Mouse (Mus musculus) forebrain, embryonic 11.5 days (tissue): ENCODE measurements at regions not wholly inside any gene's neighbourhood (a gene's known extent, or its start where the extent isn't known, plus 50 kb on each side); places are given as distances from the start of the nearest gene placed in this dataset.

Source experiments
- ATAC-seq: fragments of 200-750 bp; cut with Nextera tagmentation; replicated peaks from 2 replicates; pipeline ENCODE4 v1.8.0; 2017; ENCODE audit warnings: moderate TSS enrichment; ENCODE audit not compliant: low FRiP score
- DNase-seq: peaks from one replicate; pipeline ENCODE4 v3.0.0-alpha.2; 2017; ENCODE audit warnings: low spot score
- H3K27ac ChIP-seq: fragments of 300-500 bp; sonication (generic); 2 replicates; pipeline ENCODE4 v1.5.1; 2014; ENCODE audit warnings: low read depth, low read length
- H3K27me3 ChIP-seq: fragments of 300-500 bp; sonication (generic); 2 replicates; pipeline ENCODE4 v1.6.1; 2014; ENCODE audit warnings: mild to moderate bottlenecking, low read length, mixed read lengths; ENCODE audit not compliant: control insufficient read depth, insufficient read depth
- H3K36me3 ChIP-seq: fragments of 300-500 bp; sonication (generic); 2 replicates; pipeline ENCODE4 v1.6.1; 2014; ENCODE audit warnings: mild to moderate bottlenecking, low read length, moderate library complexity, mixed read lengths; ENCODE audit not compliant: control insufficient read depth, insufficient read depth
- H3K4me1 ChIP-seq: fragments of 300-500 bp; sonication (generic); replicated peaks from 2 replicates; pipeline ENCODE4 v1.6.1; 2014; ENCODE audit warnings: low read length, mixed read lengths; ENCODE audit not compliant: control insufficient read depth, insufficient read depth
- H3K4me2 ChIP-seq: fragments of 300-500 bp; sonication (generic); 2 replicates; pipeline ENCODE4 v1.6.1; 2014; ENCODE audit warnings: low read depth, mild to moderate bottlenecking, low read length, moderate library complexity, mixed read lengths; ENCODE audit not compliant: severe bottlenecking
- H3K4me3 ChIP-seq: fragments of 300-500 bp; sonication (generic); 2 replicates; pipeline ENCODE4 v1.5.1; 2014; ENCODE audit warnings: low read depth, low read length
- H3K9ac ChIP-seq: fragments of 300-500 bp; sonication (generic); 2 replicates; pipeline ENCODE4 v1.6.1; 2014; ENCODE audit warnings: low read length
- H3K9me3 ChIP-seq: fragments of 300-500 bp; sonication (generic); 2 replicates; pipeline ENCODE4 v1.6.1; 2016; ENCODE audit warnings: low read length, mixed read lengths; ENCODE audit not compliant: control insufficient read depth
- WGBS: fragments of 180-500 bp; shearing (Covaris S2); extraction: QIAGEN DNeasy Blood & Tissue Kit; methylation state at CpG from one replicate; pipeline ENCODE4 v1.1.7; 2014; 5-methylcytosine and 5-hydroxymethylcytosine counted together

DNA sequence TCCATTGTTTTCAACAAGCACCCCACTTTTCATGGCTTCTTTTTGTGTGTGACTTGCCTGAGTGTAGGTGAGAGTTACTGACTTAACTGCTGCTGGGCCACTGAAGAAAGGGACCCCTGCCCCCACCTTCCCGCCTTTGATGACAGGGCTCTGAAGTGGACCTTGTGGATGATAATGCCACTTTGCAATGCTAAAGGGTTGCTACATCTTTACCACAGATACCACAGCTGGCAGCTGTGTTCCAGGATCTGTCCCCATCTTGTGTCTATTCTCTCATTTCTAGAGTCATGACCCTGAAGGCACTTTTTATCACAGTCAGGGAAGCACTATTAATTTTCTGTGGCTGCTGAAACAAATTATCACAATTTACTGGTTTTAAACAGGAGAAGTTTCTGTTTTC, 163.9 kb upstream of the Pik3r1 start:
- Histone ChIP-seq H3K4me1 (no peaks in the 10 kb centered on the region), H3K4me2 (no peak overlapping the region), H3K27me3 (no peaks in the 10 kb centered on the region), H3K36me3 (no peaks in the 10 kb centered on the region), H3K9ac (no peak overlapping the region), H3K9me3 (no peaks in the 10 kb centered on the region), H3K4me3 (no peak overlapping the region), H3K27ac (no peak overlapping the region)
- ATAC-seq (no peak), DNase-seq (no peak)
- WGBS = 83% methylated on average over 1 of the region's 1 CpGs

DNA sequence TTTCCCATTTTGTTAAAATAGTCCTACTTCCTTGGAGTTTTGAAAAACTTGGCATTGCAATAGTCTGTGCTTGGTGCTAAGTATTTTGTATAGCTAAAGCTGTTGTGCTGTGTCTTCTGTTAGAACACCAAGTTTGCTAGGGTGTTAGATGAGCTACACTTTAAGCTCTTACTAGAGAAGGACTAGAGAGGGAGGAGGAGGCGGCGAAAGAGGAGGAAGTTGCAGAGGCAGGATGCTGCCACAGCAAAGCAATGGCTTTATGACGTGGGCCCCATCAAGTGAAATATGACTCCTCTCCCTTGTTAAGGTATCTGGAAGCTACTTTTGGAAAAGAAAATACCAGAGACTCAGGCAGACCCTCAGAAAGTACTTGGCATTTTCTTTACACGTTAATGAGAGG, 167.8 kb upstream of the Pik3r1 start:
- Histone ChIP-seq H3K4me2 (no peak overlapping the region), H3K9me3 (no peaks in the 10 kb centered on the region), H3K4me1 (no peaks in the 10 kb centered on the region), H3K27me3 (no peaks in the 10 kb centered on the region), H3K9ac (no peak overlapping the region), H3K36me3 (no peaks in the 10 kb centered on the region), H3K4me3 (no peak overlapping the region), H3K27ac (no peak overlapping the region)
- ATAC-seq (no peak), DNase-seq (no peak)
- 59% methylated on average over 4 of the region's 4 CpGs for WGBS

DNA sequence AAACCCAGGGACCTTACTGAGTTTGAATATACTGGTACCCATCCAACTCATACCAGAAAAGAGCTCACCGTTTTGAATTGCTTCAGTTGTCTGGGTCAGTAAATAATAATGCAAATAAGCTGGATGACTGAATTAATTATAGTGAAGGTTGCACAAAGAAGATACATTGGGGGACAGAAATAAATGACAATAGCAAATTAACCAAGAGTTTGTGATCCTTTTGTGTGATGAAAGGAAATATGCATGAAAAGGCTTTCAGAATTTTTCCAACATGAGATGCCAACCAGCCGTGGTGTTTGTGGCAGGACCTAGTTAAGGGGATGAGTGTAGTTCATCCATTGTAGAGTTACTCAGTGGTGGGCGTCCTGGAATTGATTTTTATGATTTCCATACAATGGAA, 186.5 kb upstream of the Pik3r1 start:
- 62% methylated on average over 3 of the region's 3 CpGs for whole genome bisulfite sequencing
- no peaks in the 10 kb centered on the region for H3K27me3 ChIP-seq
- H3K4me3 ChIP-seq = no peak overlapping the region
- no peaks in the 10 kb centered on the region for H3K4me1 ChIP-seq
- ATAC-seq (no peak), DNase-seq (no peak)
- H3K9ac ChIP-seq = no peak overlapping the region
- no peak overlapping the region for H3K4me2 ChIP-seq
- no peak overlapping the region for H3K27ac ChIP-seq
- H3K36me3 ChIP-seq = no peaks in the 10 kb centered on the region
- H3K9me3 ChIP-seq = no peaks in the 10 kb centered on the region

DNA sequence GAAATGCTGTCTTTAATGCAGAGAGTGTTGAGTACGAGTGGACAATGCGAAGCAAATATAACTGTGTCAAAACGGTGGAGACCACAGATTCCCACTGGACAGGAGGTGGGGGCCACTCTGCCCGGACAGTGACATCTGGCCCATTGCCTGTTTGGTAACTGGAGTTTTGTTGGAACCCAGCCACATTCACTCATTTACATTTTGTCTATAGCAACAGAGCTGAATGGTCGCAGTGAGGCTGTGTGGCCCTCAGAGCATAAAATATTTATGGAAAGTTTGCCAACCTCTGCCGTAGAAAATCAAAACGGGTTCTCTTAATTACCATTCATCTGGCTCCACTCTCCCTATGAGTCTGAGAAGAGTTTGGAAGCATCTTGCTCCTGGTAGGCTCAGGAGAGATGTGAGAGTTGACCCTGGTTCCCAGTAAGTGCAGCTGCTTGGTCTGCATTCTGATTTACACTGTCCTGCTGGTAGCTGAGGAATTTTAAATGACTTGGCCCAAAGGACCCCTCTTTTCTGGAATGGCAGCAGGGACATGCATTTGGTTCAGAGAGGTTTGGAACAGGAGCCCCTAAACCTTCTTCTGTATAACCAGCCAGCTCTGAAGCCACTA, 187.9 kb upstream of the Pik3r1 start:
- Histone ChIP-seq H3K4me2 (no peak overlapping the region), H3K27ac (no peak overlapping the region), H3K4me1 (no peaks in the 10 kb centered on the region), H3K27me3 (no peaks in the 10 kb centered on the region), H3K4me3 (no peak overlapping the region), H3K9me3 (no peaks in the 10 kb centered on the region), H3K9ac (no peak overlapping the region), H3K36me3 (no peaks in the 10 kb centered on the region)
- no peak for ATAC-seq
- no peak for DNase-seq
- 86% methylated on average over 7 of the region's 7 CpGs for WGBS

DNA sequence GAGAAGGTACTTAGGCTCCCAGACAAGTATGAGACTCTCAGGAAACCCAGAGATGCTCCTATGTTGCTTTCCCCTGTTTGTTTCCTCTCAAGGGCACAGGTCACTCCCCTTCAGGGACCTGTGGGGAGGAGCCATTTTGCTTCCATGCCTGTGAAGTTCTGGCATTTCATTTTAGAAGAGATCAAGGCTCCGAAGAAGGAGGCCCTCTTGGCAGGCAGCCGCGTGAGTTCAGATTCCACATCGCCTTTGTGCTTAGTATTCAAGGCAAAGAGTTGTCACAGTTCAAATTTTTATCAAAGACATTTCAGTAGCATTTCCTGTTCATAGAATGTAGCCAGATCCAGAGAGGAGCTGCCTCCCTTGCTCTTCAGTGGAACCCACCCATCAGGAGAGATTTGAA, 189.8 kb upstream of the Pik3r1 start:
- WGBS = 90% methylated on average over 4 of the region's 4 CpGs
- DNase-seq (no peak), ATAC-seq (no peak)
- Histone ChIP-seq H3K4me1 (no peaks in the 10 kb centered on the region), H3K4me3 (no peak overlapping the region), H3K27ac (no peak overlapping the region), H3K9ac (no peak overlapping the region), H3K36me3 (no peaks in the 10 kb centered on the region), H3K4me2 (no peak overlapping the region), H3K27me3 (no peaks in the 10 kb centered on the region), H3K9me3 (no peaks in the 10 kb centered on the region)

DNA sequence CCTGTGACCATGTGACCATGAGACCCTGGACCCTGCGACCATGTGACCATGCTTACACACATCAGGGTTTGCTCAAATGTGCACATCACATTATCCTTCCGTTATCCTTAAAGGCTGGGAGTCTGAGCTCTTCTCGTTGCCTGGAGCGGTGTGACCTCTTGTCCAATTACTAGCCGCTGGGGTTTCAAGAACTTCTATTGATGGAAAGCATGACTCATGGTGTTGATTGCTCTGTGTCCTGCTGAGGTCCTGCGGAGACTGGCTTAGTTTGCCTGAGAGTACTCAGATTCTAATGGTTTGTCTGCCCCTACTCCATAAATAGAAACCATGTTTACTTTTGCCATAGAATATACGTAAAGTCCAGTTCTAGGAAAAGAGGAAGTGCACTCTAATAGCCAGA, 197.5 kb upstream of the Pik3r1 start:
- WGBS = 88% methylated on average over 7 of the region's 7 CpGs
- Histone ChIP-seq H3K4me1 (no peaks in the 10 kb centered on the region), H3K27ac (no peak overlapping the region), H3K4me3 (no peak overlapping the region), H3K27me3 (no peaks in the 10 kb centered on the region), H3K4me2 (no peak overlapping the region), H3K9me3 (no peaks in the 10 kb centered on the region), H3K9ac (no peak overlapping the region), H3K36me3 (no peaks in the 10 kb centered on the region)
- DNase-seq = no peak
- ATAC-seq = no peak

DNA sequence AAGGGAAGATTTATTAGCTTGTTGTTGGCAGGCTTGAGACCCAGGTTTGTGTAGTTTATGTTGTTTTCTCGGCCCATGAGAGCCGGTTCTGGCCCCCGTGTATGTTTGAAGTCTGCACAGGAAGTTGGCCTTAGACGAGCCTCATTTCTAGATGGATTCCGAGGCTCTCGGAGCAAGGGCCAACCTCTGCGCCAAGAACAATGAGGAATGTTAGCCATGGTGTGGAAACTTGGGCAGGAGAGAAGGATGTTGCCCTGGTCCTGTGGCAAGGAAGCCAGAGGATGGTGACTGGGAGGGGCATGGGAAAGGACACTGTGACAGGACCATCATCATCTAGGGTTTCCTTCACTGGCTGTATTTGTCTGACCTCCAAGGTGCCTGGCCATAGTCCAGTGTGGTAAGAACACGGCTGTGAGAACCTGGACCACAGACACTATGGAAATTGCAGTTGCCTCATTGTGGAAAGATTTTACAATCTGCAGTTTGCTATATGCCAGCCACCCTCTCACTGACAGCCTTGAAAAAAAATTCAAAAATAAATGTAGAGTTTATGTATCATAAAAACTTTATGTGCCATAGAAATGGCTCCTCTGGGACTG, 198.9 kb upstream of the Pik3r1 start:
- H3K9ac ChIP-seq = no peak overlapping the region
- H3K4me2 ChIP-seq = no peak overlapping the region
- DNase-seq (no peak), ATAC-seq (no peak)
- no peaks in the 10 kb centered on the region for H3K9me3 ChIP-seq
- 96% methylated on average over 8 of the region's 8 CpGs for WGBS
- H3K27ac ChIP-seq = no peak overlapping the region
- no peaks in the 10 kb centered on the region for H3K4me1 ChIP-seq
- H3K36me3 ChIP-seq = no peaks in the 10 kb centered on the region
- no peak overlapping the region for H3K4me3 ChIP-seq
- H3K27me3 ChIP-seq = no peaks in the 10 kb centered on the region

DNA sequence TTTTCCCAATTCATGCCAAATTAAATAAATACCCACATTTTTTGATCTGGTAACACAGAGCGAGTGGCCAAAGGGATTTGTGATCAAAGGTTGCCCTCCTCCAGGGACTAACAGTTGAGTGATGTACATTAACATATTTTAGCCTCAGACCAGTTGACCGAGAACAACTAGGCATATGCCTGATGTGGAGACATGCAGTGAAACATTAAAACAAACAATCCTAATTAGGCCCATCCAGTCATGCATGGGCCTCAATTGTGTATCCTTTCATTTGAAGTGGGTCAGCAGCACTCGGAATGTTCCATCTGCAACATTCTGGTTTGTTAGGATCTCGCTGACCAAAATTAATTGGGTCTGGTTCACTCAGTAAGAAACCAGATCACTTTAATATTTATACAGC, 199.4 kb upstream of the Pik3r1 start:
- Histone ChIP-seq H3K36me3 (no peaks in the 10 kb centered on the region), H3K9ac (no peak overlapping the region), H3K4me2 (no peak overlapping the region), H3K27ac (no peak overlapping the region), H3K4me1 (no peaks in the 10 kb centered on the region), H3K4me3 (no peak overlapping the region), H3K27me3 (no peaks in the 10 kb centered on the region), H3K9me3 (no peaks in the 10 kb centered on the region)
- no peak for ATAC-seq
- WGBS = 73% methylated on average over 4 of the region's 4 CpGs
- no peak for DNase-seq

DNA sequence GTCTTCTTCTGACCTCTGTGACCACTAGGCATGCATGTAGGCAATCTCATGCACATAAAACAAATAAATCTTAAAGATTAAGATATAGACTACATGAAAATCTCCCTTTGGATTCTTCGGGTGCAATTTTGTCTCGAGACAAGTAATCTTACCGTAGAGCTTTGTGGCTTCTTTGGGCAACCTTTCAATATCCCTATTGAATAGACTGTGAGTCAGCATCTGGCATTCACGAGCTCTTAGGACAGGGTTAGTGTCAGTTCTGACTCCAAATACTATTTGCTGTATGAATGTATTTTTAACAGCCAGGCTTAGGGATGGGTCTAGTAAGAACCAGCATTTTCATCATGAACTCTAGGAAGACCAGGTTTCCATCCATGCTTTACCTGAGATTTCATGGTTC, 208.7 kb upstream of the Pik3r1 start:
- Histone ChIP-seq H3K4me2 (no peak overlapping the region), H3K9me3 (no peaks in the 10 kb centered on the region), H3K27ac (no peak overlapping the region), H3K4me3 (no peak overlapping the region), H3K9ac (no peak overlapping the region), H3K27me3 (no peaks in the 10 kb centered on the region), H3K36me3 (no peaks in the 10 kb centered on the region), H3K4me1 (no peaks in the 10 kb centered on the region)
- ATAC-seq (no peak), DNase-seq (no peak)
- WGBS = 90% methylated on average over 4 of the region's 4 CpGs
